Mouse (Mus musculus) heart, postnatal 10 days (tissue): ENCODE results near the gene Nemf. TPM values are rescaled to one million over a fixed set of nuclear protein-coding genes. Genes with fewer than 3 reads are reported as not detected.

ENCODE experiments used
- DNase-seq, 2 experiments: peaks; one replicate each; pipeline ENCODE4 v3.0.0; 2021
- intact Hi-C: fragments of 180-260 bp; cut with DNase I; formaldehyde crosslinking; loops from one replicate; pipeline ENCODE4 v1.15.1; 2025
- microRNA-seq, 2 experiments: library from miRNA; unstranded; fragments of <30 nt; microRNA quantifications; one replicate each; pipeline ENCODE4 v1.2.0; 2022
- total RNA-seq, 2 experiments: library from RNA; stranded (reverse); gene quantifications; 2 replicates each; pipeline ENCODE4 v1.2.3; 2021

The Nemf gene
- total RNA-seq, 2 experiments from 2014 or later: 29.1 to 32.4 TPM

DNA sequence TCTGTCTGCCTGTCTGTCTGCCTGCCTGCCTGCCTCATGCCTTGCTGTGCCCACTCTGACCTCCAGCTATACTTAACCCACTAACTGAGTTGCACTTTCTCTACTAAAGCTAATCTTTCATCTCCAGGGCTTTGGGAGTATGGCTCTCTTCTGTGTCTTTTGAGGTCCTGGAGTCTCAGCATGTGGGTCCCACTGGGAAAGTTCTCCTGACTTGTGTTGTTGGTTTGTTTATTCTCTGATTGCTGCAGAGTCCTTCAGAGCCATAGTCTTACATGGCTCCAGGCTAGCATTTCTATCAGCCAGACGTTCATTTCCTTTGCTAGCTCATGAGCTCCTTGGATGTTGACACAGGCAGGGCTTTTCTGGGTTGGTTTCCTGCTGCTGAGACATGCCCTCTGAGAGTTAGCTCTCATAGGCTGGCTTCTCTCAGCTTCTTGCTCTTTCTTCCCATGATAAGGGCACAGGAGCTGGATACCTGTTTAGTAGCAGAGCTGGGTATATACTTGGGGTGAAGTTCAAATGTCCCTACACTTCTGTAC lies 77.0 kb downstream of the Nemf start:
- no peak for DNase-seq
- intact Hi-C loops: no loop called here

DNA sequence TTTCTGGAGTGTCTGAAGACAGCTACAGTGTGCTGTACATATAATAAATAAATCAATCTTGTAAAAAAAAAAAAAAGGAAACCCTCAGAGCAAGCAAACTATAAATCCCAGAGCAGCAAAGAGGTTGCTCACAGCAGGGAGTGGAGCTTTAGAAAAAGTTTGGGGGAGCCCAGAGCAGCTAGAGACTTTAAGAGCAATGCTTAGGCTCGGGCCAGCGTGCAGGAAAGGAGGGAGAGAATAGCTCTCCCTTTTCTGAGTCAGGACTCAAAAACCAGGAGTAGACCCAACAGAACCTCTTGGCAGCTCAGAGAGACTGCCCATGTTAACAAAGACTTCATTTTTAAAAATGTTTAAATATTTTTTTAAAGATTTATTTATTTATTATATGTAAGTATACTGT lies 88.0 kb downstream of the Nemf start:
- intact Hi-C loops: no loop called here
- no peak for DNase-seq

DNA sequence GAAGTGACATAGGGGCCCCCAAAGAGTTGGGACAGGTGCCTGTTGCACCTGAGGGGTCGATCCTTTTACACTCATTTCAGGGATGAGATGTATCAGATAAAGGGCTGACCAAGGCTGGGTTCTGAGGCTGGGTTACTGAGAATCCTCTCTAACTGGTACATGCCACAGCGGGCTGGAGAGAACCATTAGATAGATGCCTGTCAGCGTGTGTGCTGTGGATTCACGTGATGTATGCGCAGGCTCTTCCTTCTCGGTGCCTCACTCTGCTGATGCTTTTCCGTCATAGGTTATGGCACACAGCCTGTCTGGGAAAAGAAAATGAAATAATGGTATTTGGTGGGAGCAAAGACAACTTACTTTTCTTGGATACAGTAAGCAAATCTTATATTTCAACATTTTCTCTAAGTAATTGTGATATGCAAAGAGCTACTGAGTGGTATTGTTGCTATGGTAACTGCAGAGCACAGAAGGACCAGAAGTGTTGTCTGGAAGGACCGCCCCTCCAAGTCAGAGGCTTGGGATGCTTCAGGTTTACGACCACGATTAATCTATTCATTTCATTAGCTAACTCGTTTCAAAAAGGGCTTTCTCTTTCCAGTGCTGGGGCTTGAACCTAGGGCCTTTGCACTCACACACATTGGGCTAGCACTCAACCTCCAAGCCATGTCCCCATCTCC lies 88.9 kb downstream of the Nemf start:
- intact Hi-C loops: no loop called here

DNA sequence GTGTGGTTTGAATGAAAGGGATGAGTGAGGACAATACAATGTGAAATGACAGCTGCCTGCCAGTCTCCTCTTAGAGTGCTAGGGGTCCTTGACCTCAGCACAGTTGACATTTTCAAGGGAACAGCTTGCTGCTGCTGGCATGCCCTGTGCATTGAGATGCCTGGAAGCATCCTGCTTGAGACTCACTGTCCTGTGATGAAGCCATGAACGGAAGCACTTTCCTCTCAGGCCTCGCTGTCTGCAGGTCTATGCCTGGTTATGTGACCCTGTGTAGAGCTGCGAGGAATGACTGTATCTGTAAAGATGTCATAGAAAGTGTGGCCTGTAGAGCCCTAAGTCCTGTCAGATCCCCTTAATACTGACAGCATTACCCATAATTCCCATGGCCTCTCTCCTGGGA lies 91.9 kb downstream of the Nemf start:
- intact Hi-C loops: no loop called here
- no peak for DNase-seq

More for the DNA sequence above, 88.9 kb downstream of the Nemf start:
- no peak for DNase-seq

DNA sequence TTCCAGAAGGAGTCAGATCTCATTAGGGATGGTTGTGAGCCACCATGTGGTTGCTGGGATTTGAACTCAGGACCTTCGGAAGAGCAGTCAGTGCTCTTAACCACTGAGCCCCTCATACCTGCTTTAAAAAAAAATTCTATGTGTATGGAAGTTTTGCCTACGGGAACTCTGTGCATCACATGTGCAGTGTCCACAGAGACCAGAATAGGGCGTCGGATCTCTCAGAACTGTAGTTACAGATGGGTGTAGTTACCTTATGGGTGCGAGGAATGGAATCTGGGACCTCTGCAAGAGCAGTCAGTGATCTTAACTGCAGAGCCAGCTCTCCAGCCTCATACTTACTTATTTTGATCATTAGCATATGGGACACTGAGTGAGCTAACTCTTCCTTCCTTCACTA lies 94.7 kb downstream of the Nemf start:
- DNase-seq: no peak
- intact Hi-C loops: no loop called here

Small RNA genes within 50 kb of the gene (microRNA-seq; reads per million reads assigned to microRNA genes)
- 0 to 0.35 reads per million in 2 experiments for gene Gm47299
- 0 reads per million in 2 experiments for gene Gm47305

Other genes with a start within 250 kb of the Nemf start
- 1,000 to 10,000 TPM; 1,683 to 1,690 TPM for gene Rps29, start 198.0 kb downstream of the Nemf start, total RNA-seq
- gene Lrr1, start 188.4 kb downstream of the Nemf start, total RNA-seq: 1 to 10 TPM; 1.4 to 2.0 TPM
- gene Rpl36al, start 173.1 kb downstream of the Nemf start, total RNA-seq: 100 to 1,000 TPM; 259 to 277 TPM
- 10 to 100 TPM; 27.8 to 32.4 TPM for gene Mgat2, start 173.0 kb downstream of the Nemf start, total RNA-seq
- 1 to 10 TPM; 4.9 to 6.6 TPM for gene Gm49383, start 160.1 kb downstream of the Nemf start, total RNA-seq
- 1 to 10 TPM in 1 of 2 experiments, under 1 TPM in 1; 0.57 to 1.2 TPM for gene Dnaaf2, start 158.7 kb downstream of the Nemf start, total RNA-seq
- gene Gm49384, start 152.9 kb downstream of the Nemf start, total RNA-seq: 1 to 10 TPM; 5.9 to 6.2 TPM
- 1 to 10 TPM; 3.0 to 5.2 TPM for gene Pole2, start 129.0 kb downstream of the Nemf start, total RNA-seq
- gene Klhdc1, start 116.0 kb downstream of the Nemf start, total RNA-seq: 10 to 100 TPM; 13.1 to 17.8 TPM
- 100 to 1,000 TPM in 1 of 2 experiments, 10 to 100 TPM in 1; 98.4 to 101 TPM for gene Klhdc2, start 60.5 kb downstream of the Nemf start, total RNA-seq
- gene Arf6, start 15.0 kb upstream of the Nemf start, total RNA-seq: 10 to 100 TPM; 77.1 to 81.6 TPM
- 1 to 10 TPM in 1 of 2 experiments, under 1 TPM in 1; 0.89 to 1.2 TPM for gene Gm9887, start 15.3 kb upstream of the Nemf start, total RNA-seq
- gene Vcpkmt, start 225.9 kb upstream of the Nemf start, total RNA-seq: 1 to 10 TPM; 4.8 to 5.6 TPM